Mouse (Mus musculus): Measurements from ENCODE around the gene Kif1c. TPM values are rescaled to one million over a fixed set of nuclear protein-coding genes. Genes with fewer than 3 reads are reported as not detected.
A peak's percentile ranks its signal among the peaks of the same experiment; 100 is the strongest.

Gene Kif1c
- 4.7 and 8.6 TPM in 2 replicates for total RNA-seq (2017)

DNA sequence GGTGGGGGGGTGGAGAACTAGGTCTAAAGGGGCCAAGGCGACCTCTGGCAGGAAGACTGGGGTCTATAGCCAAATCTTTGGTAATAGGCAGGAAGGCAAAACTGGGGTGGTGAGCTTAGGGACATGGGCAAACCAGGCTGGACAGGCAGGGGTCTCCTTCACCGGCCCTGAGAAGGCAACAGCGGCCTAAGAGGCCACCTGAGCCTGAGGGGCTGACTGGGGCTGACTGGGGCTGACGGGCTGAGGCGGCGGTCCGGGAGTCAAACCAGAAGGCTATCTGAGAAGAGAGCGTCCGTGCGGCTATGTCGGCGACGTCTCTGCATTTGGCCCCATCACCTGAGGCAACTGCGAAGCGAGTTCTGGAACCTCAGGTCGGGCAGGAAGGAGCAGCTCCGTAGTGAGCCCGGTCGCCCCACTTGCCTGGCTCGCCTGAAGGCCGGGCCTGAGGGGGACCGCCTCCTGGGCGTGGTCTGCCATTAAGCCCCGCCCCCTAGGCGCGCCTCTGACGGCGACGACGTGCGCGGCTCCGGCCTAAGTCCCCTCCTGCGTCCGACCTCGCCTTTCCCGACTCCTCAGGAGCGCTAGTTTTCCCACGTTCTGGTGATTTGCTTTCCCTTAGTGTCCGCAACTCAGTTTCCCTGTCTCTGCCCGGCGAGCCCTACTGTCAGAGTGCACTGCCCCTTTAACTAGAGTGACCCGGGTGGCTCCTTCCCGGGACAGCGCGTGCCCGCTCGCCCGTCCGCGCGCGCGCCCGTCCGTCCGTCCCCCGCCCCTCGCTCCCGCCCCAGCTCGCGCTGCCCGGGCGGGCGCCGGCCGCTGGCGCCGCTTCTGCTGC lies at the start of gene Kif1c, which contains the start of gene Inca1:
TSS of gene Kif1c (plus strand) at position 827 of the 835 bp plus-strand sequence.
TSS of gene Inca1 (minus strand) at position 434 of the 835 bp plus-strand sequence.
- peak; percentile 98 for ATAC-seq (replicated peaks; ENCODE audit: low read depth, poor library complexity, severe bottlenecking)

DNA sequence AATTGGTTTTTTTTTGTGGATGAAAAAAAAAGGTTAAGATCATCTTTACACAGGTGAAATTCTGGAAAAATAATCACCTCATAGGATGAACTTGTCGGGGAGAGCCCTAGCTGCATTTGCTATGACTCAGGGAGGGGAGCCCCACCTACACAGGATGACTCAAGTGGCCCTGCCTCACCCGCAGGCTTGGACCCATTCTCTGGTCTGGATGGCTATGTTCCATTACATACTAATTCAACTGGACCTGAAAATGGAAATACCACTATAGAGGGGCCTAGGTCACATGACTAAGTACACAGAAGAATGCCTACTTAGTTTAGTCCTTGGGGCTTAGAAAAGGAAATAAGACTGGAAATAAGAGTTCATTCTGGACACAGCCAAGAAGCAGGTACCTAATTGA lies 49.0 kb upstream of the Kif1c start:
- ATAC-seq (replicated peaks; ENCODE audit: low read depth, poor library complexity, severe bottlenecking): no peak

DNA sequence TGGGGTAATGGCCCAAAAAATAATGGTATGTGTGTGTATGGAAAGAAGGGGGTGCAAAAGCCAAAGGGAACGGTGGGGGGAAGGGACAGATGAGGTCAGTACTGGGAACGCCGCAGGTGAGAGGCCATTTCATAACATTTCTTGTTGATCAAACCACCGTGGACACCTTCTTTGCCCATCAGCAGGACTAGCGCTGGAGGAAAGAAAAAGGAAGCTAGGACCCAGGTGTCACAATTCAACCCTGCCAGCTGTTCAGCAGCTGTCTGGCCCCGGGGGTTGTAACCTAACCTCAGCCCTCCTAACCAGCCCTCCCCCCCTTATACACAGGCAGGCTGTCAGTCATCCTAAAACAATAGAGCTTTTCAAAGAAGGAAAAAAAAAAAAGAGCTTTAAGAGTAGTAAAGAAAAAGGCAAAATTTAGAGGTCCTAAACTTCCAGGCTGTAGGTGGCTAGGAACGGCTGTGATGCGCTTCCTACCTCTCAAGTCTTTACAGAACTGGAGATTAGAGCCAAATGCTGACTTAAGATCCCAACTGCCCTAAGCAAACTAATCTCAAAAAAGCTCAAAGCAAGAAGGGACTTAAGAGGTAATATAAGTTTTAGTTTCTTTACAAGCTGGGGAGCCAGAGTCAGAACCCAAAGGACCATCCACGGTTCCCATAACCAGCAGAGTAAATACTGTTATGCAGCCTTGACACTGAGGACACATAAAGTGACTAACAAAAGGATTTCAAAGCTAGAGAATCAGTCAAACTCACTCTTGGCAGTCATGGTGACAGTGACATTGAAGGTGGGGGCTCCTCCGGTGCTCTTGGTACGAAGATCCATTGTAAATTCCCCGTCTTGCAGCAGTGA lies 48.1 kb upstream of the Kif1c start:
- no peak for ATAC-seq (replicated peaks; ENCODE audit: low read depth, poor library complexity, severe bottlenecking)

DNA sequence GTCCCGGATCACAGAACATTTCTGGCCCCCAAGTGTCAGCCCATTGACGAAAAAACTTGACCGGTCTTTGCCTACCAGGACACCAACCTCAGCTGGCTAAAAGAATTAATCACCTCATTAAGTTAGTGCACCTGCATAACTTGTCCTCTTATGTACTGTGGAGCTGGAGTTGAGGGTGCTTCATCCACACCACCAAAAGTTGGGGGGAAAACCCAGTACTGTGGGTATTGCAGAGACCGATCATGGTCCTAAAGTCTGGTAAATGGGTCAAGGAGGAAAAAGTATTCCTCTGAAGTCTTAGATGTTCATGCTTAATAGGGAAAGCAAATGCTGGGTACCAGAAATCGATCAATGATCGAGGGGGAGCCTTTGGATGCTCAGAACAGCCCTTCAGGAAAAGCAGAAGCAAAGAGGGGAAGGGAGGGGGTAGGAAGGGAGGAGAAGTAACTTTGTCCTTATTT lies 47.4 kb upstream of the Kif1c start:
- ATAC-seq (replicated peaks; ENCODE audit: low read depth, poor library complexity, severe bottlenecking): no peak

DNA sequence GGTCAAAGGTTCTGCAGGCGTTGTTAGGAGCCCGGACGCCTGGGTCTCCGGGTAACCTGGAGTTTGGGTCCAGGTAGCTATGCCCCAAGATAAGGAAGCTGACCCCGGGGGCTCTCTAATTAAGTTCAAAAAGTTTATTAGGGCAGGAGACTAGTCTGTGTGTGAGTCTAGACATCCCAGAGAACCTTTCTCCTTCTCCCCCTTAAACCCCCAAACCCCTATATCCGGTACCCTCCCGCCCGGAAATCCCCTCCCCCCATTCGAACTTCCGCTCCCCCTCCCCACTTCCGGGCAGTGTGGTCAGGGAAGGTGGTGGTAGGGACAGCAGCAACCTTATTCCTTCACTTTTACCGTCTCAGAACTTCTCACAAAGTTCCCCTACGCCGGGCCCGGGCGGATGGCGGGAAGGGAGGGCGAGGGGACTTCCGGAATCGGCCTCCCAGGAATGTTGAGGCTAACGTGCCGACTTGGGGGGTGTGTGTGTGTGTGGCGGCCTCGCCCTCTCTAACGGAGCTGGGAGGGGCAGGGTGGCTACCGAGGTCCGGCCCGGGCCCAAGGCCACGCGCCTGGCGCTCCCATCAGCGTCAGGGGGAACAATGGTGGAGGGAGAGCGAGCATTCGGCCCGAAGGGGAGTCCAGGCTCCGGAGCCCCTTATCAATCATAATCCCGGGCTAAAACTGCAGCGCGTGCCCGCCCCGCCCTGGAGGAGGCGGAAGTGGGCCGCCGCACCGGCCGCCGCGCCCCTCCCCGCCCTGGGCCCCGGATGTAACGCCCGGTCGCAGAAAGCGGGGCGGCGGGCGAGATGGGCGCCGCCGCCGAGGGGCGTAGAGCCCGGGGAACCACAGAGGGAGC lies 46.8 kb upstream of the Kif1c start:
- ATAC-seq (replicated peaks; ENCODE audit: low read depth, poor library complexity, severe bottlenecking): no peak

DNA sequence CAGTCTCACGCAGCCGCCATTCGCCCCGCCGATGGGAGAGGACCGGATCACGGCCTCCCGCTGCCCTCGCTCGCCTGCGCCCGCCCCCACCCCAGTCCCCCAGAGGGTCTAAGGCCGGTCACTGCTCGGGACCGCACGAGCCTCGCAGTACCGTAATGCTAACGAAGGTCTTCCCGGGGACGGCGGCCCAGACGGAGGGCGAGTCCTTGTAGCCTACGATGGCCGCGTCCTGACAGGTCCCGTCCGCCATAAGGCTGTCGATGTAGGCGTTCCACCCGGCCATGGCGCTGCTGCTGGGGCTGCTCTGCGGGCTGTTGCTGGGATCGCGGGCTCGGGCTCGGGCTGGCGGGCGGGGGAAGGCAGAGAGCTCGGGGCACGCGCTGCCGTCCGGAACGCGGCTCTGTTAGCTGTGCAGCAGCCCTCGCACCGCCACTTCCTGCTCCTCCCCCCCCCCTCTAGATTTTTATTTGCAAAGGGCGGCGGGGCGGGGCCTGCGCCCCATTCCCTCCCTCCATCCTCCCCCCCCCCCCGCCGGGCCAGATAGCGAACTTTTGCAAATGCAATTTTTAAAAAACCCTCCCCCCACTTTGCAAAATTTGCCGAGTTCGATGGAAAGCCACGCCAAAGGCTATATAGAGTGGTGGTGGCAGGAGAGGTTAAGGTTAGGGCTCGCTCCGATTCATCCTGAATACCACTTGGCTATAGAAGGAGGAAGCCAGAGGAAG lies 46.0 kb upstream of the Kif1c start, which contains the start of gene Pfn1:
TSS of gene Pfn1 (minus strand) at position 447 of the 725 bp plus-strand sequence.
- peak; percentile 19 for ATAC-seq (replicated peaks; ENCODE audit: low read depth, poor library complexity, severe bottlenecking)

DNA sequence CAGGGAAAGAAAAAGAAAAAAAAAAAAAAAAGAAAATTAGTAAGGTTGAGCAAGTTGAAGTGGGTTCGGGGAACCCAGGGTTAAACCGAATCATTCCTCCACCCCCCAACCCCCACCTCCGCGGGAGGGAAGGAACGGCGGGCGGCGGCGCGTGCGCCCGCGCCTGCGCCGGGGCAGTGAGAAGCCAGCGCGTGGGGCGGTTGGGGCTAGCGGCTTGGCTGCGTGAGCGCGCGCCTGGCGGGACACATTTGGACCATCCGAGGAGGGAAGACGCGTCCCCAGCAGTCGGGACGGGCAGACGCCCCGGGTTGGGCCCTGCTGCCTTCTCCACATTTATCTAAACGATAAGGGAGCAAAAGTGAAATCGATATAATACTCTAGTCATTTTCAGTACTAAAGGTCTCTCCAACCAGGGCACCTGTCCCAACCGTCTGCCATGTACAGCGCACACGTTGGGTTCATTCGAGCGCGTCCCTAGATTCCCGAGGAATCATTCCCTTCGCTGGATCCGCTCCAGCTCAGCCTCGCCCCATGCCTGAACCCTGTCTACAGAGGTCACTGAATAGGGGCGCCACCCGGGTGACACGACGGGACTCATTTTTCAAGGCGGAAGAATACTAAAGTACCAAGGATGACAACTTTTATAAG lies 45.3 kb upstream of the Kif1c start:
- ATAC-seq (replicated peaks; ENCODE audit: low read depth, poor library complexity, severe bottlenecking): peak; percentile 23

DNA sequence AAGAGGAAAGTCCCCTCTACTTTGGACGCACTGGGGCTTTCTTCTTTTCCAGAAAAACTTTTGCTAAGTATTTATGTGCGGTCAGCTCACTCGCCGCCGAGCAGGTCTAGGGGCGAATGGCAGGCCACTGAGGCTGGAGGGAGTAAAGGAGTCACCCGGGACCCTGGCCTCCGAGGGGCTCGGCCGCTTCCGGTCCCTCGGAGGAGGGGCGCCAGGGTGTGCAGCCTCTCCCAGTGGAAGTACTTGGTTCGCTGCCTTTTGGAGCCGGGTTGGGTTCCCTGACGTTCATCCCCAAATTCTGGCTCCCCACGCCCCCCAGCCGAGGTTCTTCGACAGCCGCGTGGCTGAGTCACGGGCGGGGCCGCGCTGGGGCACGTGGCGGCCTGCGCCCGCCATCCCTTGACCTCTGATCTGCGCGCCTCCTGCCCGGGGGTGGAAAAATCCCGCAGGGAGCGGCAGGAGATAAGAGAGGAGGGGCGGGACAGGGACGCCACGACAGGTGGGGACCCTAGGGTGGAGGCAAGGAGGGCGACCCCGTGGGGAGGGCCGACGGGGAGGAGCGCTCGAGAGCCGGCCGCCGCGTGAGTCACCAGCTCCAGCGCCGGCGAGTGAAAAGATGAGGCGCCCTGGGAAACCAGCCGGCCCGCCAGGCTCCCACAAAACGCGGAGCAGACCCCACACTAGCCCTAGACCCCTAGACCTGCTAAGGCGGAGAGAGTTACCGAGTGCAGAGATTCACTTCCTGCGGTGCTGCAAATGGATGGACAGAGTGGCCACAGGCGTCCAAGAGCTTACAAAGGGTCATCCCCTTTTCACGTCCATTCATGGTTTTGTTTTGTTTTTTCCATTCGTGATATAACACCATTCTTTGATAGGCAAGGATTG lies 44.5 kb upstream of the Kif1c start:
- no peak for ATAC-seq (replicated peaks; ENCODE audit: low read depth, poor library complexity, severe bottlenecking)

DNA sequence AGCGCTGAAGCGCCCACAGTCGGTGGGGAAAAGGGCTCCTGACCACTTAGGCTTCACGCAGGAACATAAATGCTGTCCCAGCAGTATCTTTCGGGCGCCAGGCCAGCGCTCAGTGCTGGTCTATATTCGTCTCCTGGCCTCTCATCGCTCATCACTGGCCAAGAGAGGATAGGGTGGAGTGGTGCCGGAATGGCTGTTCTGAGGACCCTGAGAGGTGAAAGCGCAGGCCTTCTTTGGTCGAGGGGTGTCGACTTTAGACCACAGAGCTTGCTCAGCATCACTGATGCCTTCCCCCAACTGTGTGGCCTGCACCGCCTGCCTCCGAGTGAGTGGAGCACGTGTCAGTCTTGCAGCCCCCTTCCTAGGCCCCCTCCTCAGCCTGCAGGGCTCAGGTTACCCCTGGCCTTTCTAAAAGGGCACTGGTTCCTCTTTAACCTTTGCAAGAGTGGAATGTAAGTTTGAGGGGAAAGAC lies 43.9 kb upstream of the Kif1c start:
- no peak for ATAC-seq (replicated peaks; ENCODE audit: low read depth, poor library complexity, severe bottlenecking)

DNA sequence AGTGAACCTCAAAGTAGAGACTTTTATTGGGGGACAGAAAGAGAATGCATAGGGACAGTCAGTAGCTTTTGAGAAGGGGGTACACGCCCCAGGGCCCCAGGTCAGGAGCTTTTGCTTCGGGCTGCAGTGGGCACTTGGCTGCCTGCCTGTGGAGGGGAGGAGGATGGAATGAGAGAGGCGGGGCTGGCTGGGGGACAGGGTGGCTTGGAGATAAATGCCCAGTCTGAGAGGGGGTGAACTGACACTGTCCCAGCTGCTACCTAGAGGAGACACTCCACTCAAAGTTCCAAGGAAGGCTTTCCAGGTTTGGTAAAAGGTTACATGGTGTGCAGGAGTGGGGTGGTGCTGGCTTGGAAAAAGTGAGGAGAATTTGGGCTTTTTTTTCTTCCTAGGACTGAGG lies 43.4 kb upstream of the Kif1c start, which contains the start of gene Eno3:
TSS of gene Eno3 (plus strand) at position 239 of the 400 bp plus-strand sequence.
- no peak for ATAC-seq (replicated peaks; ENCODE audit: low read depth, poor library complexity, severe bottlenecking)

DNA sequence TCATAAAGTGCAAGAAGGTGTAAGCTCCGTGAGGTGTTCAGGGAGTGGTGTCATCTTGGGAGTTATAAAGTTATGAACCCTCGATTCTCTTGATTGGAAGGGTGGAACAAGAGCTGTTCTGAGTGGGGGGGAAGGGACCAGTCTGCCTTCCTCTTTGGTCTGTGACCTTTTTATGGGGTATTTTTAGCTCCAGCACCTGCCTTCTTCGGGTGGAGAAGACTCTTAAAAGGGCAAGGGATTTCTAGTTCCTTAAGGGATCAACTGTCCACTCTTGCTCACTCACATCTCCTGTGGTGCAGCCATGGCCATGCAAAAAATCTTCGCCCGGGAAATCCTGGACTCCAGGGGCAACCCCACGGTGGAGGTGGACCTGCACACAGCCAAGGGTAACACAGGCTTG lies 42.8 kb upstream of the Kif1c start:
- ATAC-seq (replicated peaks; ENCODE audit: low read depth, poor library complexity, severe bottlenecking): no peak

DNA sequence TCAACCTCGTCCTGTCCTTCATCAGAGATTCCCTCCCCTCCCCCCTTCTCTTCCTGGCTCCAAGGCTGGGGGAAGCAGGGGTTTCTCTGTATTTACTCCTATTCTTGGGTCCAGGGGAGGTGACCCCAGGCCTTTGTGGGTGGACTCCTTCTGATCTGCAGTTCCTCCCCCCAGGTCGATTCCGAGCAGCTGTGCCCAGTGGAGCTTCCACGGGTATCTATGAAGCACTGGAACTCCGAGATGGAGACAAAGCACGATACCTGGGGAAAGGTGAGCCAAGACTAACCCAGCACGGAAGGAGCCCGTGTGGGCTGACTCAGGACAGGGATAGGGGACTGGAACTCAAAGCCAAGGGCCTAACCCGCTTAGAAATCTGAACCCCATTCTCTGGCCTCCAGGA lies 42.4 kb upstream of the Kif1c start:
- ATAC-seq (replicated peaks; ENCODE audit: low read depth, poor library complexity, severe bottlenecking): no peak

DNA sequence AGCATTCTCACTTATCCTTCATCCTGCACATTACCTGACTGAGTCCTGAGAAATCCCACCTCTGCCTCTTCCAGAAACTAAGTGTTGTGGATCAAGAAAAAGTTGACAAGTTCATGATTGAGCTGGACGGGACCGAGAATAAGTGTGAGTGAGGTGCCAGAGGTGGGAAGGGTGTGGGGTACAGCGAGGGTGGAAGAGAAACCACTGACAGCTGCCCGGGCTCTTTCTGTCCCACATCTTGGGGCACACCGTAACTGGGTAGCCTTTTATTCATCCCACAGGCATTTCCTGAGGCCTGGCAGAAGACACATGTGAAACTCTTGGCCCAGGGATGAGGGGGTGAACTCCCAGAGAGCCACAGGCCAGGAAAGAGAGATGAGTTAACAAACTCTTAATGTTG lies 41.8 kb upstream of the Kif1c start:
- no peak for ATAC-seq (replicated peaks; ENCODE audit: low read depth, poor library complexity, severe bottlenecking)

DNA sequence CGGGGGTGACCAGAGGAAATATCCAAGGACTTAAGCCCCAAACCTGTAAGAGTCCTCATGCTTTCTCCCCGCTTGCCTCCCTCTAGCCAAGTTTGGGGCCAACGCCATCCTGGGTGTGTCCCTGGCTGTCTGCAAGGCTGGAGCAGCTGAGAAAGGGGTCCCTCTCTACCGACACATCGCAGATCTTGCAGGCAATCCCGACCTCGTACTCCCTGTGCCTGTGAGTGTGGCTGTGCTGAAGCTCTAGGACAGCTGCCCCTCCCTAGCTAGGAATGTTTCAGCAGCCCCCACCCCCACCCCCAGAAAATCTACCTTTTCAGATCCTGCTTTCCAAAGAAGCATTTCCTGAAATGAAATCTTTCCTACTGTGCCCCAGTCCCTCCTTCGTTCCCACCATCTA lies 41.4 kb upstream of the Kif1c start:
- no peak for ATAC-seq (replicated peaks; ENCODE audit: low read depth, poor library complexity, severe bottlenecking)

DNA sequence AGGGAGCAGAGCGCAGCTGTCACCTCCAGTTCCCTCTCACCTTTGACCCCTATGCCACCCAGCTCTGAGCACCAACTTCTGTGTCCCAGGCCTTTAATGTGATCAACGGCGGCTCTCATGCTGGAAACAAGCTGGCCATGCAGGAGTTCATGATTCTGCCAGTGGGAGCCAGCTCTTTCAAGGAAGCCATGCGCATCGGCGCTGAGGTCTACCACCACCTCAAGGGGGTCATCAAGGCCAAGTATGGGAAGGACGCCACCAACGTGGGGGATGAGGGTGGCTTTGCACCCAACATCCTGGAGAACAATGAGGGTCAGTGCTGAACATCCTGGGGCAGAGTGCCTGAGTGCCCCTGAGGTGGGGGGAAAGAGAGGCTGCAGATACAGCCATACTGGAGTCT lies 39.8 kb upstream of the Kif1c start:
- no peak for ATAC-seq (replicated peaks; ENCODE audit: low read depth, poor library complexity, severe bottlenecking)

DNA sequence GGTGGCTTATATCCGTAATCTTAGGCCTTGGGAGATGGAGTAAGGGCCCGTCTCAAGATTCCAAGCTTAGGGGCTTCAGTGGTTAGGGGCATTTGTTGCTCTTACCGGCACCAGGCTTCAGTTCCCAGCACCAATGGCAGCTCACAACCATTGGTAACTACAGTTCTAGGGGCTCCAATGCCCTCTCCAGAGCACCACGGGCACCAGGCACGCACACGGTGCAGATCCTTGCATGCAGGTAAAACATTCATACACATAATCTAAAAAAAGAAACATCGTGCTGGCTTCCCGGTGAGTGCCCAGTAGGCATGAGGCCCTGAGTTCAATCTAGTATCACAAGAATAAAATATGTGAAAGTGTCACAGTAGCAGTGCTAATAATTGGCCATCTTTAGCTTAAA lies 37.2 kb upstream of the Kif1c start:
- ATAC-seq (replicated peaks; ENCODE audit: low read depth, poor library complexity, severe bottlenecking): no peak

DNA sequence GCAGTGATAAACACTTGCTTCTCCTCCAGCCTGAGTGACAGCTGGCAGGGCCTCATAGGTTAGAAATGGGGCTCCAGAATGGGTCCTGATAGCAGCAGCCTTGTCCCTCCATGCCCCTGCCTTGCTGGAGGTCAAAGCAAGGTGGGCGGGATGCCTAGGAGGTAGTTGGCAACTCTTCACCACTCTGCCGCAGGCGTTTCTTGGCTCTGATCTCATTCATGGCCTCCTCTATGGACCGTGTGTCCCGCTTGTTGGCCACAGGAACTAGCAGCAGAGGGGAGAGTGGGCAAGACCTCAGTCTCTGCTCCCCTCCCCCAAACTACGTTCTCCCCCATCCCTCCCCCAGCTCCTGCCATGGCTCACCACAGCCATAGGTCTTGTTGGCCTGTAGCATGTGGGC lies 36.4 kb upstream of the Kif1c start:
- no peak for ATAC-seq (replicated peaks; ENCODE audit: low read depth, poor library complexity, severe bottlenecking)

DNA sequence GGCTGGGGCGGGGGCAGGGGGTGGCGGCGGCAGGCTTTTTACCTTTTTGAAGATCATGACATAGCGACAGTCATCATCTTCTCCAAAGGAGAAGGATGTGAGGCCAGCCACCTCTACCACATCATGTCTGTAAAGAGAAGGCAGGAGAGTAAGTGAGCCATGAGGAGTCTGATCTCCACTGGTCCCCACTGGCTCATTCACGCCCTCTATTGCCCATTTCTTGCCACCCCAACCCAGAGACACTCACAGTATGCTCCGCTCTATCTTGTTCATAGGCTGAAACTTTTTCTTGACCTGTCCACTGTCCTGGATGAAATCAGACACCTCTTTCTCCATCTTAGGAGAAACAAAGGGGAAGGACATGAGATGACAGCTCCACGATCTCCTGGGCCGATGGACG lies 35.6 kb upstream of the Kif1c start:
- no peak for ATAC-seq (replicated peaks; ENCODE audit: low read depth, poor library complexity, severe bottlenecking)
